Mouse (Mus musculus) intestine, postnatal 0 days (tissue): Measurements from ENCODE around the gene Srms. TPM values are rescaled to one million over a fixed set of nuclear protein-coding genes. Genes with fewer than 3 reads are reported as not detected.

Experiments
- ATAC-seq: fragments of 200-750 bp; cut with Nextera tagmentation; 2 replicates; pipeline ENCODE4 v1.8.0; 2017; ENCODE audit warnings: mild to moderate bottlenecking, moderate TSS enrichment, moderate library complexity
- H3K27ac ChIP-seq: fragments of 300-500 bp; sonication (generic); 2 replicates; pipeline ENCODE4 v1.5.1; 2014; ENCODE audit warnings: mild to moderate bottlenecking, low read depth, low read length, moderate library complexity
- H3K27me3 ChIP-seq: fragments of 300-500 bp; sonication (generic); replicated peaks from 2 replicates; pipeline ENCODE4 v1.6.1; 2014; ENCODE audit warnings: low read length, mixed read lengths; ENCODE audit not compliant: control insufficient read depth, insufficient read depth
- H3K36me3 ChIP-seq: fragments of 300-500 bp; sonication (generic); 2 replicates; pipeline ENCODE4 v1.6.1; 2014; ENCODE audit warnings: mild to moderate bottlenecking, moderate library complexity; ENCODE audit not compliant: control insufficient read depth, insufficient read depth
- H3K4me1 ChIP-seq: fragments of 300-500 bp; sonication (generic); replicated peaks from 2 replicates; pipeline ENCODE4 v1.6.1; 2014; ENCODE audit warnings: antibody characterized with exemption, low read length, mixed read lengths; ENCODE audit not compliant: control insufficient read depth, insufficient read depth
- H3K4me2 ChIP-seq: fragments of 300-500 bp; sonication (generic); replicated peaks from 2 replicates; pipeline ENCODE4 v1.6.1; 2014; ENCODE audit warnings: low read depth, mild to moderate bottlenecking, moderate library complexity
- H3K4me3 ChIP-seq: fragments of 300-500 bp; sonication (generic); 2 replicates; pipeline ENCODE4 v1.5.1; 2014; ENCODE audit warnings: low read depth, low read length
- H3K9ac ChIP-seq: fragments of 300-500 bp; sonication (generic); 2 replicates; pipeline ENCODE4 v1.6.1; 2014; ENCODE audit warnings: mild to moderate bottlenecking, low read depth, low read length
- H3K9me3 ChIP-seq: fragments of 300-500 bp; sonication (generic); 2 replicates; pipeline ENCODE4 v1.6.1; 2016; ENCODE audit warnings: mixed run types; ENCODE audit not compliant: control insufficient read depth
- CTCF ChIP-seq: sonication (generic); IDR thresholded peaks from 2 replicates; pipeline ENCODE4 v1.5.1; 2016; ENCODE audit warnings: low read depth, mild to moderate bottlenecking, control low read depth, antibody characterized with exemption, moderate library complexity
- WGBS: fragments of 180-500 bp; shearing (Covaris S2); extraction: QIAGEN DNeasy Blood & Tissue Kit; methylation state at CpG from one replicate; pipeline ENCODE4 v1.1.7; 2014; 5-methylcytosine and 5-hydroxymethylcytosine counted together
- polyA plus RNA-seq: library from polyadenylated mRNA; unstranded; fragments of >200 nt; fragmentation: Nextera tagmentation; extraction: Ambion mirVana; gene quantifications from 2 replicates; pipeline ENCODE4 v1.2.1, GENCODE M21; 2015

The Srms gene
- polyA plus RNA-seq, 1 experiment from 2014 or later: 0.17 TPM

- peaks cover 8% of the 10 kb centered on the region; the same call in 1 of the 2 replicates for H3K4me1 ChIP-seq
- peaks cover 20% of the 10 kb centered on the region for H3K36me3 ChIP-seq
- H3K27me3 ChIP-seq: no peaks in the 10 kb centered on the region
- H3K4me3 ChIP-seq: peak overlapping the region; percentile 78
- no peak for TF ChIP-seq CTCF
- peak overlapping the region; percentile 76 for H3K9ac ChIP-seq
- peak overlapping the region; percentile 75 for H3K4me2 ChIP-seq
- 51% methylated on average over 3 of the region's 3 CpGs for WGBS
- no peak for ATAC-seq
- no peaks in the 10 kb centered on the region for H3K9me3 ChIP-seq
- H3K27ac ChIP-seq: 0 out of 2 replicates have a peak overlapping the region, but pooled peaks have one; percentile 35
Measured at GRCm38 (mm10) chr2:181242314-181242665, 29.3 kb upstream of the Srms start.

- peaks cover 25% of the 10 kb centered on the region for H3K36me3 ChIP-seq
- 4% methylated on average over 16 of the region's 16 CpGs for WGBS
- H3K27ac ChIP-seq: peak within 1 kb of the TSS; percentile 84
- peak within 1 kb of the TSS; percentile 78 for H3K4me3 ChIP-seq
- no peak for TF ChIP-seq CTCF
- H3K9ac ChIP-seq: peak within 1 kb of the TSS; percentile 76
- peaks cover 8% of the 10 kb centered on the region; the same call in 1 of the 2 replicates for H3K4me1 ChIP-seq
- peak within 1 kb of the TSS; percentile 75 for H3K4me2 ChIP-seq
- H3K9me3 ChIP-seq: no peaks in the 10 kb centered on the region
- peak; percentile 80 for ATAC-seq
- H3K27me3 ChIP-seq: no peaks in the 10 kb centered on the region
Measured at GRCm38 (mm10) chr2:181241602-181242313, 28.8 kb upstream of the Srms start, which contains the start of gene Helz2. Gene Helz2, minus strand, starts transcription at chr2:181242027.

GRCm38 (mm10) chr2:181240806-181241440 is 27.9 kb upstream of the Srms start:
- ATAC-seq: no peak; the same call in 1 of the 2 replicates
- no peaks in the 10 kb centered on the region for H3K9me3 ChIP-seq
- H3K4me1 ChIP-seq: peaks cover 8% of the 10 kb centered on the region; the same call in 1 of the 2 replicates
- peak overlapping the region; percentile 75 for H3K4me2 ChIP-seq
- H3K4me3 ChIP-seq: peak overlapping the region; percentile 78
- H3K36me3 ChIP-seq: peaks cover 34% of the 10 kb centered on the region
- 87% methylated on average over 13 of the region's 13 CpGs for WGBS
- H3K27ac ChIP-seq: peak overlapping the region; percentile 84
- H3K9ac ChIP-seq: peak overlapping the region; percentile 76
- H3K27me3 ChIP-seq: no peaks in the 10 kb centered on the region
- no peak for TF ChIP-seq CTCF

GRCm38 (mm10) chr2:181239261-181239660 is 26.3 kb upstream of the Srms start:
- Histone ChIP-seq H3K27me3 (no peaks in the 10 kb centered on the region), H3K4me1 (peaks cover 5% of the 10 kb centered on the region; the same call in 1 of the 2 replicates), H3K4me2 (peak overlapping the region; percentile 75), H3K36me3 (peaks cover 50% of the 10 kb centered on the region), H3K9me3 (no peaks in the 10 kb centered on the region), H3K27ac (no peak overlapping the region), H3K4me3 (peak overlapping the region; percentile 14), H3K9ac (0 out of 2 replicates have a peak overlapping the region, but pooled peaks have one; percentile 23)
- no peak for ATAC-seq
- 96% methylated on average over 9 of the region's 9 CpGs for WGBS
- no peak for TF ChIP-seq CTCF

- Histone ChIP-seq H3K27ac (no peak overlapping the region), H3K4me2 (peak overlapping the region; percentile 75), H3K9ac (0 out of 2 replicates have a peak overlapping the region, but pooled peaks have one; percentile 23), H3K9me3 (no peaks in the 10 kb centered on the region), H3K4me3 (0 out of 2 replicates have a peak overlapping the region, but pooled peaks have one; percentile 14), H3K36me3 (peaks cover 54% of the 10 kb centered on the region), H3K27me3 (no peaks in the 10 kb centered on the region), H3K4me1 (peaks cover 5% of the 10 kb centered on the region; the same call in 1 of the 2 replicates)
- 64% methylated on average over 2 of the region's 2 CpGs for WGBS
- ATAC-seq: no peak
- no peak for TF ChIP-seq CTCF
Measured at GRCm38 (mm10) chr2:181238861-181239260, 25.9 kb upstream of the Srms start.

GRCm38 (mm10) chr2:181238091-181238610 is 25.2 kb upstream of the Srms start:
- Histone ChIP-seq H3K9ac (no peak overlapping the region), H3K9me3 (no peaks in the 10 kb centered on the region), H3K4me2 (0 out of 2 replicates have a peak overlapping the region, but pooled peaks have one; percentile 9), H3K36me3 (peaks cover 61% of the 10 kb centered on the region), H3K4me1 (peaks cover 5% of the 10 kb centered on the region; the same call in 1 of the 2 replicates), H3K4me3 (no peak overlapping the region), H3K27me3 (no peaks in the 10 kb centered on the region), H3K27ac (no peak overlapping the region)
- TF ChIP-seq CTCF: no peak
- 89% methylated on average over 10 of the region's 10 CpGs for WGBS
- no peak for ATAC-seq
